ENCODE assay signal across 32 mouse cellular contexts in the genomic region with DNA sequence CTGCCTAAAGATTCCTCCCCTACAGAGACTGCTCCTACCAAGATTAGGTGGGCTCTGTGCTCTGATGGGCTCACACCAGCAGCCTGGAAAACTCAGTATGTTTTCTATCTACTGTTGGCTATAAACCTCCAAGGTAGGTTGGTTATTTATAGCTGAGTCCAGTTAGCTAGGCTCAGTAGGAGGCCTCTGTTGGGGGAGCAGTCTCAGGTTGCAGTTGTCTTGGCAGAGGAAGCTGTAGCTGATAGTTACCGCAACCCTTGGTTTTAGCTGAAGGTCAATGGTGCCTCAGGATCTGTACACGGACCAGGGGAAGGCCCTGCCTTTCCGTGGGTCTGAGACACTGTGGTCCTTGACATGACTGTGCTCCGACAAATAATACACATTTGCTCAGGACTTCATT. TPM values are rescaled to one million over a fixed set of nuclear protein-coding genes. Genes with fewer than 3 reads are reported as not detected.
DNase-seq lines count a peak whose midpoint lies in the region; ATAC-seq and TF ChIP-seq lines count a peak whose summit lies in the region.
"Had no signal": no experiment of that assay in that cellular context is flagged by ENCODE, and none has a peak within 500 bp of the region (broad histone marks: within the 10 kb centered on the region; RNA-seq: fewer than 3 reads in every experiment).

No protein-coding gene starts in this region.

- TF ChIP-seq POLR2A in heart, adult 2 months (IDR thresholded peaks at IDR 0.05; ENCODE audit: insufficient read depth, low read depth, low read length), result no peak

- H3K4me2 ChIP-seq in heart, embryonic 13.5 days, result peak overlapping the region; percentile 34
- H3K4me2 ChIP-seq in forebrain, embryonic 14.5 days (ENCODE audit: low read length), result no peak overlapping the region
- H3K4me2 ChIP-seq: limb, embryonic 12.5 days; liver, embryonic 12.5 days; midbrain, embryonic 13.5 days had no signal

- H3K4me1 ChIP-seq in heart, adult 2 months (ENCODE audit: control insufficient read depth, insufficient read depth, low read length), result peaks cover 1% of the 10 kb centered on the region
- H3K4me1 ChIP-seq in heart, embryonic 13.5 days, result peaks cover 16% of the 10 kb centered on the region
- peaks cover 4% of the 10 kb centered on the region; the same call in 1 of the 2 replicates for H3K4me1 ChIP-seq in forebrain, embryonic 14.5 days (ENCODE audit: control insufficient read depth, insufficient read depth, low read length)
- H3K4me1 ChIP-seq: liver, embryonic 12.5 days had no signal

- DNase-seq in heart, adult 2 months, result peak in 1 of 2 experiments; percentile 39
- no peak for DNase-seq in heart, postnatal 4 days
- peak; percentile 46 for DNase-seq in gastrocnemius, postnatal 25 days
- peak; percentile 83 for DNase-seq in skeletal muscle tissue, adult 2 months (ENCODE audit: low read depth, low spot score)
- DNase-seq in forebrain, embryonic 14.5 days (ENCODE audit: low spot score), result no peak
- no peak for DNase-seq in embryo, embryonic 9.5 days (ENCODE audit: extremely low spot score)
- DNase-seq: adrenal gland, postnatal 36 days; B cell, adult 2 months; cerebellum, adult 9-11 months; forebrain, postnatal 0 days; kidney, postnatal 25 days; layer of hippocampus, postnatal 36 days; lung, adult 2 months; right cerebral cortex, postnatal 14 days; spleen, adult 18-20 months had no signal

- TF ChIP-seq CTCF in heart, adult 2 months (IDR thresholded peaks at IDR 0.05), result no peak

- H3K36me3 ChIP-seq in heart, adult 2 months (ENCODE audit: control insufficient read depth, insufficient read depth, low read length), result no peaks in the 10 kb centered on the region
- H3K36me3 ChIP-seq in heart, embryonic 13.5 days, result no peaks in the 10 kb centered on the region
- H3K36me3 ChIP-seq in forebrain, embryonic 14.5 days (ENCODE audit: control insufficient read depth, insufficient read depth, low read length), result no peaks in the 10 kb centered on the region
- H3K36me3 ChIP-seq: forebrain, embryonic 10.5 days; G1E; limb, embryonic 12.5 days; liver, embryonic 12.5 days; midbrain, embryonic 13.5 days had no signal

- H3K9ac ChIP-seq in heart, adult 2 months (ENCODE audit: low read depth, low read length), result no peak overlapping the region
- H3K9ac ChIP-seq in heart, embryonic 13.5 days, result no peak overlapping the region
- H3K9ac ChIP-seq in forebrain, embryonic 14.5 days (ENCODE audit: low read length), result no peak overlapping the region
- H3K9ac ChIP-seq: forebrain, postnatal 0 days; limb, embryonic 12.5 days; liver, embryonic 12.5 days; midbrain, embryonic 13.5 days had no signal

- H3K4me3 ChIP-seq in heart, adult 2 months, result no peak overlapping the region
- H3K4me3 ChIP-seq in heart, embryonic 13.5 days, result no peak overlapping the region
- no peak overlapping the region for H3K4me3 ChIP-seq in forebrain, embryonic 14.5 days (ENCODE audit: low read depth, low read length)
- H3K4me3 ChIP-seq: forebrain, embryonic 10.5 days; limb, embryonic 12.5 days; liver, embryonic 12.5 days; midbrain, embryonic 13.5 days had no signal

- H3K27me3 ChIP-seq in heart, adult 2 months (ENCODE audit: control insufficient read depth, insufficient read depth, low read length), result no peaks in the 10 kb centered on the region; the same call in 1 of the 2 replicates
- peaks cover 32% of the 10 kb centered on the region for H3K27me3 ChIP-seq in heart, embryonic 13.5 days (replicated peaks)
- peaks cover 7% of the 10 kb centered on the region for H3K27me3 ChIP-seq in forebrain, embryonic 14.5 days (replicated peaks; ENCODE audit: control insufficient read depth, insufficient read depth, low read length)
- H3K27me3 ChIP-seq: CH12.LX had no signal

- TF ChIP-seq EP300 in heart, adult 2 months (IDR thresholded peaks at IDR 0.05; ENCODE audit: insufficient read depth, low read depth, low read length), result no peak

- no peaks in the 10 kb centered on the region for H3K9me3 ChIP-seq in heart, embryonic 13.5 days
- no peaks in the 10 kb centered on the region for H3K9me3 ChIP-seq in forebrain, embryonic 14.5 days (replicated peaks; ENCODE audit: control insufficient read depth, low read length)
- H3K9me3 ChIP-seq: forebrain, embryonic 10.5 days; G1E; limb, embryonic 12.5 days; liver, embryonic 12.5 days; midbrain, embryonic 13.5 days had no signal

- no peaks in the 10 kb centered on the region for H3K79me2 ChIP-seq in heart, adult 2 months (replicated peaks; ENCODE audit: control insufficient read depth, insufficient read depth, low read length)

- 70% methylated on average over 4 of the region's 4 CpGs for WGBS in heart, adult 2 months
- WGBS in heart, embryonic 13.5 days, result 53% methylated on average over 4 of the region's 4 CpGs
- WGBS in forebrain, embryonic 14.5 days, result 92% methylated on average over 4 of the region's 4 CpGs

- peak overlapping the region; percentile 62 for H3K27ac ChIP-seq in heart, adult 2 months
- peak overlapping the region; percentile 41 for H3K27ac ChIP-seq in heart, embryonic 13.5 days (replicated peaks)
- no peak overlapping the region for H3K27ac ChIP-seq in forebrain, embryonic 14.5 days (ENCODE audit: low read depth, low read length)
- H3K27ac ChIP-seq: forebrain, embryonic 10.5 days; hindbrain, postnatal 0 days; limb, embryonic 12.5 days; liver, embryonic 12.5 days; midbrain, embryonic 13.5 days had no signal

- intact Hi-C loops in heart, adult 2 months (cut with DNase I), result no loop called here

- ATAC-seq in heart, embryonic 13.5 days (ENCODE audit: extremely low read depth, insufficient number of reproducible peaks, low FRiP score, low TSS enrichment), result no peak
- no peak for ATAC-seq in forebrain, embryonic 14.5 days
- ATAC-seq: forebrain, postnatal 0 days; hindbrain, postnatal 0 days; intestine, embryonic 16.5 days; liver, embryonic 12.5 days; midbrain, embryonic 13.5 days; Patski had no signal

RNA-seq across cellular contexts. Expression of gene Helt, which starts 8.5 kb away (rescaled TPM):
- 1 to 10 TPM; 1.5 to 2.8 TPM for total RNA-seq in heart, adult 2 months (2021)
- polyA plus RNA-seq in heart, adult 2 months (2012; rRNA removed), result 1.3 TPM in 2 replicates
- not detected for total RNA-seq in heart, postnatal 4 days (2021)
- total RNA-seq in gastrocnemius, postnatal 25 days (2021), result 1 to 10 TPM; 1.6 to 1.8 TPM
- polyA plus RNA-seq in heart, embryonic 13.5 days (2015; fragmentation: Nextera tagmentation; extraction: Ambion mirVana), result not detected in 2 replicates
- 5.4 and 5.9 TPM in 2 replicates for polyA plus RNA-seq in forebrain, embryonic 14.5 days (2014; fragmentation: Nextera tagmentation; extraction: Ambion mirVana)
- total RNA-seq: adrenal gland, adult 18-20 months; adrenal gland, postnatal 36 days; CH12.LX; layer of hippocampus, adult 8-10 months; layer of hippocampus, postnatal 36 days; left cerebral cortex, postnatal 10 days; megakaryocyte, adult 5-6 weeks; monocyte, adult 5-6 weeks had no signal
- polyA plus RNA-seq: G1E; intestine, embryonic 16.5 days; kidney, embryonic 14.5 days; limb, embryonic 12.5 days; liver, embryonic 12.5 days; lung, adult 2 months; Patski; urinary bladder, adult 2 months had no signal

Comparison
In these comparisons a context has a peak if more than half of its experiments do, and no peak if none do; other contexts are left out.
1. DNase-seq: peak in gastrocnemius, postnatal 25 days (single experiment) and skeletal muscle tissue, adult 2 months (single experiment); none in heart, postnatal 4 days (single experiment), forebrain, embryonic 14.5 days (single experiment) and embryo, embryonic 9.5 days (single experiment).